Comparison of ENCODE assay signal across 8 mouse cellular contexts in genomic region chr3:37642681-37643214, GRCm38 (mm10). TPM values are rescaled to one million over a fixed set of nuclear protein-coding genes. Genes with fewer than 3 reads are reported as not detected.
DNase-seq lines count a peak whose midpoint lies in the region; ATAC-seq and TF ChIP-seq lines count a peak whose summit lies in the region.

No protein-coding gene starts in this region.

- peak overlapping the region; percentile 85 for H3K4me2 ChIP-seq in midbrain, embryonic 13.5 days (replicated peaks)

- no peak for ATAC-seq in midbrain, embryonic 13.5 days
- ATAC-seq in monocyte, adult 5-6 weeks (replicated peaks; ENCODE audit: insufficient number of reproducible peaks, low FRiP score, low TSS enrichment, poor library complexity, severe bottlenecking): no peak

- H3K27ac ChIP-seq in kidney, adult 2 months (ENCODE audit: insufficient read depth, low read depth, low read length): peak overlapping the region; percentile 44
- peak overlapping the region; percentile 7; the same call in 1 of the 2 replicates for H3K27ac ChIP-seq in midbrain, embryonic 13.5 days

- TF ChIP-seq POLR2A in kidney, adult 2 months (IDR thresholded peaks at IDR 0.05; ENCODE audit: low read depth, low read length): no peak

- no peaks in the 10 kb centered on the region for H3K27me3 ChIP-seq in kidney, adult 2 months (replicated peaks; ENCODE audit: control insufficient read depth, insufficient read depth, low read length)
- H3K27me3 ChIP-seq in midbrain, embryonic 13.5 days: peaks cover 31% of the 10 kb centered on the region

- H3K9ac ChIP-seq in midbrain, embryonic 13.5 days (replicated peaks): peak overlapping the region; percentile 79; the same call in 1 of the 2 replicates

- WGBS in kidney, adult 2 months: 51% methylated on average over 21 of the region's 21 CpGs
- 61% methylated on average over 21 of the region's 21 CpGs for WGBS in midbrain, embryonic 13.5 days

- H3K36me3 ChIP-seq in kidney, adult 2 months (ENCODE audit: control insufficient read depth, insufficient read depth, low read length): peaks cover 1% of the 10 kb centered on the region; the same call in 1 of the 2 replicates
- peaks cover 17% of the 10 kb centered on the region for H3K36me3 ChIP-seq in midbrain, embryonic 13.5 days

- H3K4me1 ChIP-seq in kidney, adult 2 months (ENCODE audit: control insufficient read depth, insufficient read depth, low read length): no peaks in the 10 kb centered on the region
- peaks cover 44% of the 10 kb centered on the region for H3K4me1 ChIP-seq in midbrain, embryonic 13.5 days (replicated peaks)

- H3K4me3 ChIP-seq in kidney, adult 2 months (ENCODE audit: insufficient read depth, low read depth, low read length): peak overlapping the region; percentile 37
- peak overlapping the region; percentile 65 for H3K4me3 ChIP-seq in midbrain, embryonic 13.5 days (replicated peaks)

- H3K9me3 ChIP-seq in midbrain, embryonic 13.5 days: no peaks in the 10 kb centered on the region

- no peak for TF ChIP-seq CTCF in kidney, adult 2 months (conservative IDR thresholded peaks at IDR 0.05; ENCODE audit: insufficient read depth, insufficient read length, low read depth, low read length)

- DNase-seq in CD4-positive helper T cell, adult 2 months (ENCODE audit: low read depth, low spot score): peak; percentile 47
- DNase-seq in ZHBTc4 (ENCODE audit: low read depth, low spot score): peak; percentile 91
- DNase-seq in heart, adult 9 months (ENCODE audit: low spot score in 2 of 2): peak; percentile 77 to 79
- DNase-seq in kidney, adult 2 months: peak; percentile 76
- no peak for DNase-seq in frontal cortex, postnatal 25 days (ENCODE audit: low spot score in 2 of 2)
- no peak for DNase-seq in cerebellum, adult 9-10 months

RNA-seq across cellular contexts. Expression of gene Spry1, which starts 3.0 kb away (rescaled TPM):
- 47.3 and 50.2 TPM in 2 replicates for polyA plus RNA-seq in kidney, adult 2 months (2012; rRNA removed)
- polyA plus RNA-seq in midbrain, embryonic 13.5 days (2015; fragmentation: Nextera tagmentation; extraction: Ambion mirVana): 5.8 and 7.3 TPM in 2 replicates
- total RNA-seq in monocyte, adult 5-6 weeks (2017): 0.48 to 0.96 TPM in 2 of 3 replicates, not detected in the other

Comparison
In these comparisons a context has a peak if more than half of its experiments do, and no peak if none do; other contexts are left out.
1. DNase-seq: peak in CD4-positive helper T cell, adult 2 months (single experiment), ZHBTc4 (single experiment), heart, adult 9 months (2 of 2) and kidney, adult 2 months (single experiment); none in frontal cortex, postnatal 25 days (0 of 2) and cerebellum, adult 9-10 months (single experiment).